Mouse (Mus musculus) gastrocnemius, postnatal 36 days (tissue): Measurements from ENCODE around the gene Hs1bp3. TPM values are rescaled to one million over a fixed set of nuclear protein-coding genes. Genes with fewer than 3 reads are reported as not detected.

Experiments used
- DNase-seq, 2 experiments: peaks; one replicate each; pipeline ENCODE4 v3.0.0; 2022
- intact Hi-C: fragments of 180-260 bp; cut with DNase I; formaldehyde crosslinking; loops from one replicate; pipeline ENCODE4 v1.15.1; 2025
- total RNA-seq, 2 experiments: library from RNA; stranded (reverse); gene quantifications; 2 replicates each; pipeline ENCODE4 v1.2.3; 2021

Hs1bp3 gene
- total RNA-seq, 2 experiments from 2014 or later, result 4.3 to 5.3 TPM

GRCm38 (mm10) chr12:8386451-8387011, 73.3 kb downstream of the Hs1bp3 start:
- no peak for DNase-seq
- intact Hi-C loops, result loop anchor here (5.0 kb wide), 3 partner anchors 49 to 111 kb away; no protein-coding TSS in a partner anchor

GRCm38 (mm10) chr12:8387281-8387680, 74.0 kb downstream of the Hs1bp3 start:
- intact Hi-C loops, result loop anchor here (5.0 kb wide), 3 partner anchors 50 to 110 kb away; no protein-coding TSS in a partner anchor
- DNase-seq, result no peak

- no peak for DNase-seq
- intact Hi-C loops, result loop anchor here (5.0 kb wide), 3 partner anchors 51 to 109 kb away; no protein-coding TSS in a partner anchor
Measured at GRCm38 (mm10) chr12:8388529-8389414, 75.5 kb downstream of the Hs1bp3 start.

GRCm38 (mm10) chr12:8393226-8393625, 80.0 kb downstream of the Hs1bp3 start:
- peak; percentile 32 to 35 for DNase-seq
- intact Hi-C loops, result loop anchor here (5.0 kb wide), 1 partner anchor 36 kb away; no protein-coding TSS in a partner anchor

Other genes starting within 250 kb of the Hs1bp3 start
- 1 to 10 TPM; 8.0 to 9.8 TPM for gene Ldah, start 105.3 kb upstream of the Hs1bp3 start, total RNA-seq
- not detected for gene Gdf7, start 11.5 kb upstream of the Hs1bp3 start, total RNA-seq
- gene Rhob, start 186.6 kb downstream of the Hs1bp3 start, total RNA-seq, result 10 to 100 TPM; 50.7 to 56.4 TPM